Mouse (Mus musculus) forebrain, embryonic 15.5 days (tissue): ENCODE results near the gene 5330417C22Rik. TPM values are rescaled to one million over a fixed set of nuclear protein-coding genes. Genes with fewer than 3 reads are reported as not detected.
A peak's percentile ranks its signal among the peaks of the same experiment; 100 is the strongest.

Source experiments
- ATAC-seq: fragments of 200-750 bp; cut with Nextera tagmentation; replicated peaks from 2 replicates; pipeline ENCODE4 v1.8.0; 2017; ENCODE audit warnings: mild to moderate bottlenecking, moderate TSS enrichment, moderate library complexity
- H3K27ac ChIP-seq: fragments of 300-500 bp; sonication (generic); replicated peaks from 2 replicates; pipeline ENCODE4 v1.5.1; 2015; ENCODE audit warnings: mild to moderate bottlenecking, inconsistent platforms
- H3K27me3 ChIP-seq: fragments of 300-500 bp; sonication (generic); 2 replicates; pipeline ENCODE4 v1.6.1; 2015; ENCODE audit warnings: inconsistent platforms
- H3K36me3 ChIP-seq: fragments of 300-500 bp; sonication (generic); 2 replicates; pipeline ENCODE4 v1.6.1; 2015; ENCODE audit warnings: mild to moderate bottlenecking, inconsistent platforms
- H3K4me1 ChIP-seq: fragments of 300-500 bp; sonication (generic); 2 replicates; pipeline ENCODE4 v1.6.1; 2015; ENCODE audit warnings: inconsistent platforms
- H3K4me2 ChIP-seq: fragments of 300-500 bp; sonication (generic); replicated peaks from 2 replicates; pipeline ENCODE4 v1.6.1; 2015; ENCODE audit warnings: mild to moderate bottlenecking, inconsistent platforms
- H3K4me3 ChIP-seq: fragments of 300-500 bp; sonication (generic); 2 replicates; pipeline ENCODE4 v1.5.1; 2015; ENCODE audit warnings: mild to moderate bottlenecking, inconsistent platforms
- H3K9ac ChIP-seq: fragments of 300-500 bp; sonication (generic); replicated peaks from 2 replicates; pipeline ENCODE4 v1.6.1; 2015; ENCODE audit warnings: mild to moderate bottlenecking, inconsistent platforms
- H3K9me3 ChIP-seq: fragments of 300-500 bp; sonication (generic); 2 replicates; pipeline ENCODE4 v1.6.1; 2016; ENCODE audit warnings: inconsistent platforms
- WGBS: fragments of 180-500 bp; shearing (Covaris S2); methylation state at CpG from one replicate; pipeline ENCODE4 v1.1.7; 2015; ENCODE audit warnings: mixed read lengths; 5-methylcytosine and 5-hydroxymethylcytosine counted together
- polyA plus RNA-seq: library from polyadenylated mRNA; unstranded; fragments of >200 nt; fragmentation: Nextera tagmentation; extraction: Ambion mirVana; gene quantifications from 2 replicates; pipeline ENCODE4 v1.2.1, GENCODE M21; 2015

Gene 5330417C22Rik
- polyA plus RNA-seq, 1 experiment from 2014 or later: 12.9 TPM

DNA sequence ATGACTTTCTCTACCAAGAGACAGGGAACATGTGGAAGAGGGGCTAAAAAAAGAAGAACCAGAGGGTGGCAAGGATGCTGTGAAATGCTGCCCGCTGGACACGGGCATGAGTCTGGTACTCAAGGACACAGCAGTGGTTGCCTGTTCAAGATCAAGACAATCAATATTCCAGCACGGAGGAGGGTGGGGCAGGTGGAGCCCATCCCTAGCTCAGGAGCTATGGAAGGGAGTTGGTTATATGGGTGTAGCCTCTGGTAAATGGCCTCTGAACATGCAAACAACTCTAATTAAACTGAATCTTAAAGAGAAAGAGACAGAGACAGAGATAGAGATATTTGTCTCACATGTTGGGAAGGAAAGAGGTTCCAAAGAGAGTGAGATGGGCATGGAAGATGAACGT lies 51.6 kb downstream of the 5330417C22Rik start:
- H3K4me3 ChIP-seq: no peak overlapping the region
- no peak for ATAC-seq
- no peak overlapping the region for H3K4me2 ChIP-seq
- H3K27ac ChIP-seq: no peak overlapping the region
- H3K27me3 ChIP-seq: no peaks in the 10 kb centered on the region
- H3K9ac ChIP-seq: no peak overlapping the region
- H3K36me3 ChIP-seq: no peaks in the 10 kb centered on the region
- no peaks in the 10 kb centered on the region for H3K4me1 ChIP-seq
- no peaks in the 10 kb centered on the region for H3K9me3 ChIP-seq
- WGBS: 91% methylated on average over 4 of the region's 4 CpGs

DNA sequence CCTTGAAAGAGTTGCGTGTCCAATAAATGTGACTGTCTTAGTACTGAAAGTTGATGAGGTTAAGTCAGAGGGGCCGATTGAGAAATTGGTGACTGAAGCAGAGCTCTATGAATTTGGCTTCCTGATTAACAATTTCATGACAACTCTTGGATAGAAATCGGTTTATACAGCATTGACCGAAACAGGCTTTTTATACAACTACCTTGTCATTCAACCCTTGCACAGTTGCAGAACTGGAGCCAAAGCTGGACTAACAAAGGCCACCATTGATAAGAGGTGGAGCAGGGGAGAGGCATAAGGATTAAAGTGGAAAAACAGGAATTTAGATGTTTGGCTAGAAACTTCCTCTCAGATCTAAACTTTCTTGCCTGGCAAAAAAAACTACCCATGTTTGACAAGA lies 57.5 kb downstream of the 5330417C22Rik start:
- no peak overlapping the region for H3K27ac ChIP-seq
- WGBS: 63% methylated on average over 4 of the region's 4 CpGs
- H3K9me3 ChIP-seq: no peaks in the 10 kb centered on the region
- no peak overlapping the region for H3K4me3 ChIP-seq
- no peaks in the 10 kb centered on the region for H3K4me1 ChIP-seq
- H3K36me3 ChIP-seq: no peaks in the 10 kb centered on the region
- no peak overlapping the region for H3K9ac ChIP-seq
- H3K27me3 ChIP-seq: no peaks in the 10 kb centered on the region
- ATAC-seq: no peak
- H3K4me2 ChIP-seq: no peak overlapping the region

GRCm38 (mm10) chr3:108476761-108477619 lies 59.3 kb downstream of the 5330417C22Rik start:
- Histone ChIP-seq H3K4me1 (no peaks in the 10 kb centered on the region), H3K27ac (no peak overlapping the region), H3K9me3 (no peaks in the 10 kb centered on the region), H3K27me3 (no peaks in the 10 kb centered on the region), H3K9ac (no peak overlapping the region), H3K4me2 (no peak overlapping the region), H3K4me3 (no peak overlapping the region), H3K36me3 (no peaks in the 10 kb centered on the region)
- no peak for ATAC-seq
- 67% methylated on average over 14 of the region's 14 CpGs for WGBS

GRCm38 (mm10) chr3:108475496-108475895 lies 60.8 kb downstream of the 5330417C22Rik start:
- 83% methylated on average over 5 of the region's 5 CpGs for WGBS
- Histone ChIP-seq H3K4me2 (no peak overlapping the region), H3K4me1 (no peaks in the 10 kb centered on the region), H3K27me3 (no peaks in the 10 kb centered on the region), H3K9me3 (no peaks in the 10 kb centered on the region), H3K27ac (no peak overlapping the region), H3K9ac (no peak overlapping the region), H3K36me3 (no peaks in the 10 kb centered on the region), H3K4me3 (no peak overlapping the region)
- ATAC-seq: no peak

DNA sequence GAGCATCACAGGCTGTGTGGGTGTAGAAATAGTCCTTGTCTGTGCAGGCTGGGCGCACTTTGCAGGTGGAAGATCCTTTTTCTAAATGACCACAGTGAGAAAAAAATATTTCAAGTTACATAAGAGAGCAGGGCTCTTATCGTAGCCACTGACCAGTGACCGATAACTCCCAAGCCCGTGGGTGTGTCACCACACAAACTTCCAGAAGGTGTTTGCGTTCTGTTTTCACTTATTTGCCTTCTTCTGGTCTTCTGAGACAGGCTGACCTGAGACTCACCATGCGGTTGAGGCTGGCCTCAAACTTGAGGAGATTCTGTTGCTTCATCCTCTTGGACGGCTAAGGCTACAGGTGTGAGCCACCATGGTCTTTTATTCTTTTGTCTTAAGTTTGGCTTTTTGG lies 61.4 kb downstream of the 5330417C22Rik start:
- no peak for ATAC-seq
- Histone ChIP-seq H3K4me1 (no peaks in the 10 kb centered on the region), H3K9me3 (no peaks in the 10 kb centered on the region), H3K27ac (no peak overlapping the region), H3K4me3 (no peak overlapping the region), H3K36me3 (no peaks in the 10 kb centered on the region), H3K9ac (no peak overlapping the region), H3K4me2 (no peak overlapping the region), H3K27me3 (no peaks in the 10 kb centered on the region)
- 92% methylated on average over 7 of the region's 7 CpGs for WGBS

- 85% methylated on average over 8 of the region's 8 CpGs for WGBS
- H3K4me2 ChIP-seq: no peak overlapping the region
- no peaks in the 10 kb centered on the region for H3K27me3 ChIP-seq
- no peaks in the 10 kb centered on the region for H3K36me3 ChIP-seq
- H3K27ac ChIP-seq: no peak overlapping the region
- ATAC-seq: no peak
- H3K4me1 ChIP-seq: no peaks in the 10 kb centered on the region
- H3K4me3 ChIP-seq: no peak overlapping the region
- H3K9me3 ChIP-seq: no peaks in the 10 kb centered on the region
- H3K9ac ChIP-seq: no peak overlapping the region
Measured at GRCm38 (mm10) chr3:108467760-108468159, 68.6 kb downstream of the 5330417C22Rik start.

DNA sequence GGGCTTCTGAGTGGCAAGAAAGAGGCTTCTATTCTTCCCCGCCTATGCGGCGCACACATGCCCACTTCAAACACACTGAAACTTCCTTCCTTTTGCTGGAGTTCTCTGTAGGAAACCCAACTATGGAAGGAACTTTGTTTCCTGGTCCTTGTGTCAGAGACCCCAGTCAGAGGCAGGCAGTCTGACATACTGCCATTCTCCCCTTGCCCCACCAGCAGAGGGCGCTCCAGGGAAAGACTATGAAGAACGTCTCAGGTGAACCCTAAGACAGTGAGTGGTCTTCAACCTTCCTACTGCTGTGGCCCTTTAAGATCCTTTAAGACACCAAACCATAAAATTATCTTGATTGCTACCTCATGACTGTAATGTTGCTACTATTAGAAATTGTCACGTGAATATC lies 69.9 kb downstream of the 5330417C22Rik start:
- no peak overlapping the region for H3K9ac ChIP-seq
- ATAC-seq: no peak
- H3K27me3 ChIP-seq: no peaks in the 10 kb centered on the region
- H3K4me3 ChIP-seq: no peak overlapping the region
- no peaks in the 10 kb centered on the region for H3K9me3 ChIP-seq
- no peaks in the 10 kb centered on the region for H3K36me3 ChIP-seq
- H3K4me2 ChIP-seq: no peak overlapping the region
- no peaks in the 10 kb centered on the region for H3K4me1 ChIP-seq
- H3K27ac ChIP-seq: no peak overlapping the region
- 89% methylated on average over 6 of the region's 6 CpGs for WGBS

DNA sequence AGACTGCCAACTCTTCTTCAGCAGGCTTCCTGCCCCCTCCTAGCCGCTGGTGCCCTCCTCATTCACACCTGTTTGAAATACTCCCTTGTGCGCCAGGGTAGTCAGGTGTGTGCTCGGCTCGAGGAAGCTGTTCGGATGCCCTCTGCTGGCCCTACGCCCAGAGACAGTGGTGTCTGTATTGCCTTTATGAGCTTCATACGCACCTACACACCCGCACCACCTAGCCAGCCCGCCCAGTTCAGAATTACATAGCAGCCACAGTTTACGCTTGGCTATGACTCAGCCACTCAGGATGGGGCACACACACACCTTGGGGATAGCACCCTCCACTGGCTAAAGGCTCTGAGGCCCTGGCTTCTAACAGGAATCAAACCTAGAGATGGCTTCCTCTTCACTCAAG lies 77.5 kb downstream of the 5330417C22Rik start:
- ATAC-seq: no peak
- H3K36me3 ChIP-seq: no peaks in the 10 kb centered on the region
- H3K4me1 ChIP-seq: no peaks in the 10 kb centered on the region
- no peak overlapping the region for H3K4me3 ChIP-seq
- no peak overlapping the region for H3K4me2 ChIP-seq
- H3K9ac ChIP-seq: no peak overlapping the region
- WGBS: 49% methylated on average over 10 of the region's 10 CpGs
- no peak overlapping the region for H3K27ac ChIP-seq
- no peaks in the 10 kb centered on the region for H3K27me3 ChIP-seq
- no peaks in the 10 kb centered on the region for H3K9me3 ChIP-seq

DNA sequence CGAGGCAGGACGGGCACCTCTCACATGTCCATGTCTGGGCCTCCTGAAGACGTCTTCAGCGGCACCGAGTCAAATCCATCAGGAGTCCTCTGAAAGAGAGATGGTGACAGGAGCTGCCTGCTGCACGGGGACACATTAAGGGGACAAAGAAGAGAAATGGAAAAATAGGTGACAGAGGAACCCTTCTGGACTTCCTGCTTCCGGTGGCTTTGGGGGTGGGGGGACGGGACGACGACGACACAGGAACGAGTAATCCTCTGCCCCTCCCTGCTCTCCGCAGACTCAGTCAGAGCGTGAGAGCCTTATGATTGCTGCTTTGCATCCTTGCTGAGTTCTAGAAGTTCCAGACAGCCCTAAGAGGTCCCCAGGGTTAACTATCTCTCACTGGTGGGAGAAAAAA lies 78.0 kb downstream of the 5330417C22Rik start:
- ATAC-seq: no peak
- Histone ChIP-seq H3K9me3 (no peaks in the 10 kb centered on the region), H3K4me3 (no peak overlapping the region), H3K36me3 (no peaks in the 10 kb centered on the region), H3K4me2 (no peak overlapping the region), H3K4me1 (no peaks in the 10 kb centered on the region), H3K27me3 (no peaks in the 10 kb centered on the region), H3K9ac (no peak overlapping the region), H3K27ac (no peak overlapping the region)
- WGBS: 60% methylated on average over 14 of the region's 14 CpGs

DNA sequence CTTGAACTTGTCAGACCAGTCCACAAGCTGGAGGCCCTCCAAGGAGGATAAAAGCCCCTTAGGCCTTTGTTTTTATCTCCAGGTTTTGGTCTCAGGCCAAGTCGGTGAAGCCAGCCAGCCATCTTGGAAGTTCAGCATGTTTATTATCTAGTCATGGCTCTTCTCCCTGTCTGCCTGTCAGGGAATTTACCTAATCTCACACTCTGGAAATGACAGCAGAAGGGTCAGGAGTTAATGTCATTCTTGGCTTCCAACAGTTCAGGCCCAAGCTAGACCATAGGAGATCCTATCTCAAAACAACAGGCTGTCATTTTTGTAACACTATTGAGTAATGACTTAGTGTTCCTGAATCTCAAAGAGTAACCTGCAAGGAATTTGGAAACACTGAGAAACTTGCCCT lies 82.2 kb downstream of the 5330417C22Rik start:
- H3K9me3 ChIP-seq: no peaks in the 10 kb centered on the region
- ATAC-seq: no peak
- no peaks in the 10 kb centered on the region for H3K36me3 ChIP-seq
- no peaks in the 10 kb centered on the region for H3K4me1 ChIP-seq
- no peak overlapping the region for H3K4me2 ChIP-seq
- H3K4me3 ChIP-seq: no peak overlapping the region
- H3K27me3 ChIP-seq: no peaks in the 10 kb centered on the region
- 78% methylated on average over 1 of the region's 1 CpGs for WGBS
- no peak overlapping the region for H3K27ac ChIP-seq
- H3K9ac ChIP-seq: no peak overlapping the region

- Histone ChIP-seq H3K9ac (no peak overlapping the region), H3K36me3 (no peaks in the 10 kb centered on the region), H3K4me2 (no peak overlapping the region), H3K4me1 (no peaks in the 10 kb centered on the region), H3K4me3 (no peak overlapping the region), H3K27ac (no peak overlapping the region), H3K9me3 (no peaks in the 10 kb centered on the region), H3K27me3 (no peaks in the 10 kb centered on the region)
- no peak for ATAC-seq
- 88% methylated on average over 2 of the region's 2 CpGs for WGBS
Measured at GRCm38 (mm10) chr3:108451969-108452368, 84.4 kb downstream of the 5330417C22Rik start.

DNA sequence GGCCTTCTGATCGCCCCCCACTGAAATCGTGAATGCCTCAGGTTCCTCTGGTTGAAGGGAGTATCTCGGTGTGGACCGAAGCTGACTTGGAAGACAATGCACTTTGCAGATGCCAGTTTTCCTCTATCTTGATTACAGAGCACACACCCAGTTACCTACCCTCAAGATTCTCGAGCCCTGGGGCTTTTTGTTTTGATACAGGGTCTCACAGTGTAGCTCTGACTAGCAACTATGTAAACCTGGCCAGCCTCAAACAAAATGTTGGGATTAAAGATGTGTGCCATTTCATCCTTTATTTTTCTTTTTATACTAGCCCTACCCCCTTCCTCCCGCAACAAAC lies 91.0 kb downstream of the 5330417C22Rik start:
- Histone ChIP-seq H3K4me2 (peak overlapping the region; percentile 77), H3K9ac (peak overlapping the region; percentile 79), H3K9me3 (no peaks in the 10 kb centered on the region), H3K36me3 (no peaks in the 10 kb centered on the region), H3K27ac (peak overlapping the region; percentile 91), H3K4me1 (peaks cover 42% of the 10 kb centered on the region), H3K4me3 (peak overlapping the region; percentile 80), H3K27me3 (no peaks in the 10 kb centered on the region)
- WGBS: 13% methylated on average over 6 of the region's 6 CpGs
- ATAC-seq: no peak; the same call in 1 of the 2 replicates
